Mouse (Mus musculus) lung, adult 2 months (tissue): ENCODE results near the gene Gdf1.

ENCODE experiments used
- CTCF ChIP-seq: fragments of 200-500 bp; IDR thresholded peaks from 2 replicates; pipeline ENCODE4 v1.5.1; 2011; ENCODE audit warnings: mild to moderate bottlenecking, low read length, control low read depth; ENCODE audit not compliant: insufficient read depth
- POLR2A ChIP-seq: fragments of 200-500 bp; IDR thresholded peaks from 2 replicates; pipeline ENCODE4 v1.6.1; 2011; ENCODE audit warnings: low read depth, mild to moderate bottlenecking, control low read depth, low read length, borderline replicate concordance; ENCODE audit errors: extremely low read depth

DNA sequence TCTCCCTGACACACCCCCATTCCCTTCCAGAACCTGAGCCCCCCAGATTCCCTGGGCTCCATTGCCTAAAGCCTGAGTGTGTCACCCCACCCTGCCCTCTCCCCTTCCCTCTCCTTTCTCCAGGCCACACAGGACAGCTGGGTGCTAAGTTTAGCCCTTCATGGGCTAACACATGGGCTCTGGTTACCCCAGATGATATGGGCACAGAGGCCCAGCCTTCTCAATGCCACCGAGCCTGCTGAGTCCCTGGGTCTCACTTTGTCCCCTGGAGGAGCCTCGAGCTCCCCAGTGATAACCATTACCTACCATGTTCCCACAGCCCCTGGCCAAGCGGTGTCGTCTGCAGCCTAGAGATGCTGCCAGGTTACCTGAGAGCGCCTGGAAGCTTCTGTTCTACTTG, 11.7 kb upstream of the Gdf1 start:
- no peak for TF ChIP-seq CTCF
- no peak for TF ChIP-seq POLR2A
